13 mouse cellular contexts compared by ENCODE assay signal in the genomic region with DNA sequence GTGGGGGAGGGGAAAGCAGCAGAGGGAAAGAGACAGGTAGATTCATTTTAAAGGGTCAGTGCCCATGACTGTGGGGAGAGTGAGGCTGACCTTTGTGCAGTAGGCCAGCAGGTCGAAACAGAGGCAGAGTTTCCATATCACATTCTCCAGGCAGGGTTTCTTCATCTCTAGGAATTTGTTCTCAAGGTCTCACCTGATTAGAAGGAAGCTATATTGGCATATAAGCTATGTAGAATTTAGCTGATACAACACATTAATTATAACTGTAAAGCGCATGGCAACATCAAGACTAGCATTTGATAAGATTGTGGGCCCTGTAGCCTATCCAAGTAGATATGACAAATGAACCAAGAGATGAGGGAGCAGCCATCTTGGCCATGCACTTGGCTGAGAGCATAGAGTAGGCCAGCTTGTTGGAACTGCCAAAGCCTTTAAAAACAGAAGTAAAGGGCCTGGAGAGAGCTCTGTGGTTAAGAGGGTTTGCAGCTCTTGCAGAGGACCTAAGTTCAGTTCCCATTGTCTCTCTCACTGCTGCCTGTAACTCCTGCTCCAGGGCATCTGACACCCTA. TPM values are rescaled to one million over a fixed set of nuclear protein-coding genes. Genes with fewer than 3 reads are reported as not detected.
DNase-seq lines count a peak whose midpoint lies in the region; ATAC-seq and TF ChIP-seq lines count a peak whose summit lies in the region.
"Had no signal": no experiment of that assay in that cellular context is flagged by ENCODE, and none has a peak within 500 bp of the region (broad histone marks: within the 10 kb centered on the region; RNA-seq: fewer than 3 reads in every experiment).

No protein-coding gene starts in this region.

- H3K9ac ChIP-seq in heart, adult 2 months (ENCODE audit: low read depth, low read length) = no peak overlapping the region
- no peak overlapping the region for H3K9ac ChIP-seq in heart, embryonic 16.5 days (ENCODE audit: low read length)
- H3K9ac ChIP-seq: liver, embryonic 13.5 days had no signal

- peaks cover 14% of the 10 kb centered on the region for H3K36me3 ChIP-seq in heart, adult 2 months (ENCODE audit: control insufficient read depth, insufficient read depth, low read length)
- H3K36me3 ChIP-seq in heart, embryonic 16.5 days (ENCODE audit: control insufficient read depth, insufficient read depth) = no peaks in the 10 kb centered on the region
- no peaks in the 10 kb centered on the region for H3K36me3 ChIP-seq in limb, embryonic 10.5 days
- no peaks in the 10 kb centered on the region for H3K36me3 ChIP-seq in midbrain, embryonic 10.5 days
- H3K36me3 ChIP-seq: liver, embryonic 13.5 days had no signal

- H3K27me3 ChIP-seq in heart, adult 2 months (ENCODE audit: control insufficient read depth, insufficient read depth, low read length) = no peaks in the 10 kb centered on the region
- H3K27me3 ChIP-seq in heart, embryonic 16.5 days (ENCODE audit: control insufficient read depth, insufficient read depth, low read length) = no peaks in the 10 kb centered on the region
- H3K27me3 ChIP-seq in limb, embryonic 10.5 days (ENCODE audit: low read depth, poor library complexity, severe bottlenecking) = no peaks in the 10 kb centered on the region
- no peaks in the 10 kb centered on the region for H3K27me3 ChIP-seq in midbrain, embryonic 10.5 days (ENCODE audit: low read depth, poor library complexity, severe bottlenecking)
- H3K27me3 ChIP-seq: liver, embryonic 13.5 days had no signal

- no peak for TF ChIP-seq CTCF in heart, adult 2 months (IDR thresholded peaks at IDR 0.05)

- no peak for TF ChIP-seq EP300 in heart, adult 2 months (IDR thresholded peaks at IDR 0.05; ENCODE audit: insufficient read depth, low read depth, low read length)

- 73% methylated on average over 2 of the region's 2 CpGs for WGBS in heart, adult 2 months
- 60% methylated on average over 2 of the region's 2 CpGs for WGBS in heart, embryonic 16.5 days
- 97% methylated on average over 2 of the region's 2 CpGs for WGBS in limb, embryonic 10.5 days
- WGBS in midbrain, embryonic 10.5 days = 87% methylated on average over 2 of the region's 2 CpGs

- H3K9me3 ChIP-seq in heart, embryonic 16.5 days (replicated peaks; ENCODE audit: control insufficient read depth, low read length) = no peaks in the 10 kb centered on the region
- H3K9me3 ChIP-seq in limb, embryonic 10.5 days (replicated peaks) = no peaks in the 10 kb centered on the region
- H3K9me3 ChIP-seq in midbrain, embryonic 10.5 days (replicated peaks) = no peaks in the 10 kb centered on the region
- H3K9me3 ChIP-seq: liver, embryonic 13.5 days had no signal

- H3K4me2 ChIP-seq in heart, embryonic 16.5 days (ENCODE audit: low read depth, low read length) = no peak overlapping the region
- H3K4me2 ChIP-seq: liver, embryonic 13.5 days had no signal

- ATAC-seq in heart, embryonic 16.5 days (replicated peaks; ENCODE audit: extremely low read depth, insufficient read depth, low FRiP score) = no peak
- ATAC-seq: inflammation-experienced regulatory T-cells, adult 6 months had no signal

- H3K4me1 ChIP-seq in heart, adult 2 months (ENCODE audit: control insufficient read depth, insufficient read depth, low read length) = peaks cover 17% of the 10 kb centered on the region
- peaks cover 42% of the 10 kb centered on the region for H3K4me1 ChIP-seq in heart, embryonic 16.5 days (ENCODE audit: control insufficient read depth, insufficient read depth, low read length)
- H3K4me1 ChIP-seq in limb, embryonic 10.5 days = peaks cover 27% of the 10 kb centered on the region
- H3K4me1 ChIP-seq in midbrain, embryonic 10.5 days = peaks cover 5% of the 10 kb centered on the region

- no peaks in the 10 kb centered on the region for H3K79me2 ChIP-seq in heart, adult 2 months (replicated peaks; ENCODE audit: control insufficient read depth, insufficient read depth, low read length)

- no peak for TF ChIP-seq POLR2A in heart, adult 2 months (IDR thresholded peaks at IDR 0.05; ENCODE audit: insufficient read depth, low read depth, low read length)

- peak overlapping the region; percentile 98 for H3K27ac ChIP-seq in heart, adult 2 months
- H3K27ac ChIP-seq in heart, embryonic 16.5 days (ENCODE audit: low read length) = peak overlapping the region; percentile 86
- peak overlapping the region; percentile 69 for H3K27ac ChIP-seq in limb, embryonic 10.5 days
- no peak overlapping the region for H3K27ac ChIP-seq in midbrain, embryonic 10.5 days (replicated peaks)
- H3K27ac ChIP-seq: liver, embryonic 13.5 days had no signal

- DNase-seq in heart, adult 2 months = no peak
- no peak for DNase-seq in heart, postnatal 36 days
- peak; percentile 32 for DNase-seq in 416B (ENCODE audit: low read depth)
- no peak for DNase-seq in limb, embryonic 10.5 days (ENCODE audit: low spot score)
- DNase-seq in left cerebral cortex, postnatal 10 days (ENCODE audit: extremely low spot score in 1 of 2, low spot score in 2 of 2) = no peak
- DNase-seq in adipocyte (ENCODE audit: low spot score) = no peak
- no peak for DNase-seq in midbrain, embryonic 10.5 days (ENCODE audit: low spot score)
- DNase-seq: cerebellum, adult 18-20 months; liver, embryonic 13.5 days; lung, postnatal 36 days had no signal

- intact Hi-C loops in heart, adult 2 months (cut with DNase I) = loop anchor here (2.0 kb wide), 1 partner anchor 51 kb away; no protein-coding TSS in a partner anchor
- intact Hi-C loops in heart, postnatal 36 days (cut with DNase I) = loop anchor here (5.0 kb wide), 1 partner anchor 52 kb away; no protein-coding TSS in a partner anchor
- intact Hi-C loops in left cerebral cortex, postnatal 10 days (cut with DNase I) = no loop called here

- H3K4me3 ChIP-seq in heart, adult 2 months = no peak overlapping the region
- no peak overlapping the region for H3K4me3 ChIP-seq in heart, embryonic 16.5 days (ENCODE audit: low read length)
- H3K4me3 ChIP-seq in limb, embryonic 10.5 days = no peak overlapping the region
- no peak overlapping the region for H3K4me3 ChIP-seq in midbrain, embryonic 10.5 days
- H3K4me3 ChIP-seq: liver, embryonic 13.5 days had no signal

RNA-seq across cellular contexts. Expression of a gene that starts 52.3 kb away (rescaled TPM):
- 10 to 100 TPM; 16.9 to 20.6 TPM for total RNA-seq in heart, adult 2 months (2021)
- 9.2 and 15.0 TPM in 2 replicates for polyA plus RNA-seq in heart, adult 2 months (2012; rRNA removed)
- total RNA-seq in heart, postnatal 36 days (2021) = 10 to 100 TPM; 23.6 to 25.0 TPM
- 6.7 and 6.9 TPM in 2 replicates for polyA plus RNA-seq in heart, embryonic 16.5 days (2015; fragmentation: Nextera tagmentation; extraction: Ambion mirVana)
- polyA plus RNA-seq in limb, embryonic 10.5 days (2016; fragmentation: Nextera tagmentation; extraction: Ambion mirVana) = 15.5 and 19.5 TPM in 2 replicates
- total RNA-seq in left cerebral cortex, postnatal 10 days (2021) = 10 to 100 TPM; 38.8 to 39.4 TPM
- polyA plus RNA-seq in midbrain, embryonic 10.5 days (2016; fragmentation: Nextera tagmentation; extraction: Ambion mirVana) = 9.8 and 10.2 TPM in 2 replicates

RNA-seq across cellular contexts. Expression of a gene that starts 59.1 kb away (rescaled TPM):
- total RNA-seq in heart, adult 2 months (2021) = not detected
- 0.14 TPM in 1 of 2 replicates, not detected in the other for polyA plus RNA-seq in heart, adult 2 months (2012; rRNA removed)
- total RNA-seq in heart, postnatal 36 days (2021) = not detected
- 0.26 and 0.41 TPM in 2 replicates for polyA plus RNA-seq in heart, embryonic 16.5 days (2015; fragmentation: Nextera tagmentation; extraction: Ambion mirVana)
- not detected in 2 replicates for polyA plus RNA-seq in limb, embryonic 10.5 days (2016; fragmentation: Nextera tagmentation; extraction: Ambion mirVana)
- total RNA-seq in left cerebral cortex, postnatal 10 days (2021) = not detected
- not detected in 2 replicates for polyA plus RNA-seq in midbrain, embryonic 10.5 days (2016; fragmentation: Nextera tagmentation; extraction: Ambion mirVana)
- total RNA-seq: heart, postnatal 10 days had no signal
